Mouse (Mus musculus): ENCODE data around the gene Tor4a.

- peak; percentile 83 for TF ChIP-seq CTCF (IDR thresholded peaks at IDR 0.05; ENCODE audit: borderline replicate concordance, extremely low read depth, insufficient read depth, insufficient read length)
- TF ChIP-seq POLR2A (IDR thresholded peaks at IDR 0.05; ENCODE audit: borderline replicate concordance, extremely low read depth, insufficient read depth, insufficient read length, poor library complexity, severe bottlenecking), result no peak
Observed at GRCm38 (mm10) chr2:25228431-25228889, 31.8 kb upstream of the Tor4a start.
